Mouse (Mus musculus): Measurements from ENCODE around the gene Cer1.

GRCm38 (mm10) chr4:82895227-82895626 is 10.3 kb upstream of the Cer1 start:
- TF ChIP-seq CTCF (IDR thresholded peaks at IDR 0.05; ENCODE audit: low read depth) (no peak), EP300 (optimal IDR thresholded peaks at IDR 0.05) (no peak)
